Mouse (Mus musculus) kidney, adult 18-20 months (tissue): ENCODE results near the gene Nid2.

Source experiments
- DNase-seq: peaks from one replicate; pipeline ENCODE4 v3.0.0; 2021

Nid2 gene

DNA sequence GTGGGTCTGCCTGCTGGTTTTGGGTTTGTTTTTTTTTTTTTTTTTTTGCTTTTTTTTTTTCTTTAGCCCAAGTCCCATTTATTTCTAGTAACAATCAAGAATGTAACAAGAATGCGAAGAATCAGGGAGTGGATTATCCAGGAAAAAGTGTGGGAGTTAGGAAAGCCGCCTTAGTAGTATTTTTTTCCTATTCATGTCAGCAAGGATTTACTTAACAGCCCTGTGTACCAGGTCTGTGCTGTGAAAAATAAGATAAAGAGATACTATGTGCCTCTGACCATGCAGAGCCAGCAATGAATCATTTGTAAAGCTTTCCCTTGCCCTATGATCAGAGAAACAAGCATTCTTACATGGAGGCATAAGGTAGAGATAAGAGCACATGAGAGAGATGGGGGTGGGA is 4.8 kb upstream of the Nid2 start:
- no peak for DNase-seq

DNA sequence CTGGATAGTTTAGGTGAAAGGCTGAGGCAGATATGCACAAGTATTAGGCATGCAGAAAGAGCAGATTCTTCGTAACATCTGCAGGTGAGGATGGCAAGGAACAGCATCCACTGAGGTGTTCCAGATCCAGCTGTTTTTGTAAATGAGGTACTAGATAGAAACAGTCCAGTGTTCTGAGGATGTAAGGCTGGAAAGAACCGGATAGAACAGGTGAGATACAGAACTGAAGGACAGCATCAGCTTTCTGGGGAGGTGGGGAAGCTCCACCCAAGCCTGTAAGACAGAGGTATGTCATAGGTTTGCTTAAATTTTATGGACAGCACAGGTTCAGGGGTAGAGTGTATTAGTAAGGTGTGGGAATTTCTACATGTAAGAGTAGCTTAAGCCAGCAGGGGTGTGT is 4.3 kb upstream of the Nid2 start:
- DNase-seq, result no peak

DNA sequence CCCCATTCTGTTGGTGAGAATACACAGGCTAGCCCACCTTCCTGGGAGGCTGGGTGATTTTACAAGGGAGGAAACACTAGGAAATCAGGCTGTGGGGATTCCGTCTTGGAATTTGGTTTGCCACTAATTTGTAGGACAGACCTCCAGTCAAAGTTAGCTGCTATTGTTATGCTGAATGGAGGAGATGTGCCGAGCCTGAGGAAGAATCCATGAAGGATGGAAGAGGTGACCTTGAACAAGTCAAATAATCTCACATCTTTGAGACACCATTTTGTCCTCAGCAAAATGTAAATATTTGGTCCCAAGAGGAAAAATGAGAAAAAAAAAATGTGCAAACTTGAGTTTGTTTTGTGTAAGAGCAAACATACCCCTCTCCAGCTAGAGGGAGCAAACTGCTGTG is 1.3 kb upstream of the Nid2 start:
- DNase-seq, result no peak

DNA sequence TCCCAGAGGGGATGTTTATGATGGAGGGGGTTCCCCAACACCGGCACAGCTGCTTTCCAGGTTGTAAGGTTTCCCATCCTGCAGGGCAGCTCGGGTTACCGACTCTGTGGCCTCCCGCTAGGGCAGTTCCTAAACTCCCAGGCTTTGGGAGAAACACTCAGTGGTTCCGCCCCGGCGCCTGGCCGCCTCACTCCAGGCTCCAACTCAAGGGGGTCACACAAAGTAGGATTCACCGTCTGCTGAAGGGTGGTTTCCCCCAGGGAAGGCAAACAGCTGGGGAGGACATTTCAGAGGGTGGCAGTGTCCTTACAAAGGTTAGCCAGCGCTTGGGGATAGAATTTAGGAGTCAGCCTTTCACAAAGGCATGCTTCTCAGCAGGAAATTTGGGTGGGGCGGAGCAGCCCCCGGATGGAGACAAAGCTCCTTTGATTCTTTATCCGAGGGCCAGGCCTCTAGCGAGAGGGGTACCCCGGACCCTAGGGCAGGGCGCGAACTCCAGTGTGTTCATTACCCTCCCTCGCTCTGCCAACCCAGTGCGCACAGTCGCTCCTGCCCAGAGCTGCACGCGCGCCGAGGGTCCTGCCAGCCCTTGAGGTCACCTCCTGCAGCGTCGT is 547 bp upstream of the Nid2 start:
- DNase-seq, result peak; percentile 32

DNA sequence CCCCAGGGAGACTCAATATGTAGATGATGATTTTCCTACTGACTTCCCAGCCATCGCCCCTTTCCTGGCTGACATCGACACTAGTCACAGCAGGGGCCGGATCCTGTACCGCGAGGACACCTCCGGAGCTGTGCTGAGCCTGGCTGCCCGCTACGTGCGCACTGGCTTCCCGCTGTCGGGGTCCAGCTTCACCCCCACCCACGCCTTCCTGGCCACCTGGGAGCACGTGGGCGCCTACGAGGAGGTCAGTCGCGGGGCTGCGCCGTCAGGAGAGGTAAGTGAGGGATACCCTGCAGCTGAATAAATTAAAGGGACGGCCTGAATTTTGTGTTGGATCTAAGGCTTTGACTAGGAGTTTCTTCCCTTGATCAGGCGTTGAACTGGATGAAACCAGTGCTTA is 1.2 kb downstream of the Nid2 start:
- no peak for DNase-seq

DNA sequence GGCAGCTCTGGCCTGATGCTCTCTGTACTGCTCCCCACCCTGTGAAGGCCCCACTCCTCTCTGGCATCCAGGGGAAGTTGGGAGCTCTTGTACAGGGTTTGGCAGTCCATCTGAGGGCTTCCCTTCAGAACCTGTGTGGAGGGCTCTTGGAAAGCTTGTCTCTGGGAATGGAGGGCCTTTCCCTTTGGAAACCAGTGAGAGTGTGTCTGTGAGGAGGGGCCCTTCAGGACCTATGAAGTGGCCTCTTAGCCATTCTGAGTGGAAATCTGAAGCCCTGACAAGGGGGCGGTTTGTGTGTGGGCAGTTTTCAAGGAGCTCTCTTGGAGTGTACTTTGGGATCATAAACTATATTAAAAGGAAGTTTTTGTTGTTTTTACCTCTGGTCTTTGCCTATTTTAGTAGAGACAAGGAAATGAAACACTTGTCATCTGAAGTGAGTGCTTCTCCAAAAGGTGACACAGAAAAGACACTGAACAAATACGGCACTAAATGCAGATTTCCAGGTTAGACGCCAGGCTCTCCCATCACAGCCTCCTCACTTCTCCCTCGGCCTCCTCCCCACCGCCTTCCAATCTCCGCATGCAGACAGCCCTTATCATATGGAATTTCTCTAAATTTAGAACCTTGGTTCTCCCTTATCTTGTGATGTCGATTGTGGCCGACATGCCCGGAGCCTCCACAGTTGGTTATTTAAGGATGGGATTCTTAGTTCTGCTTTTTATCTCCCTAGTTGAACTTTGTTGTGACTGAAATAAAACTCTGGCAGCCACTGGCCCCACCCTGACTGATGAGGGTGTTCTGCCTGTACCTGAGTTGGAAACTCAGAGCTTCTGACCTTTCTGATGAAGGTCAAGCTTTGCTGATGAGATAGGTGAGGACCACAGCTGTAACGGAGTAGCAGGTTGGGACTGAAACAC is 8.5 kb downstream of the Nid2 start:
- no peak for DNase-seq

DNA sequence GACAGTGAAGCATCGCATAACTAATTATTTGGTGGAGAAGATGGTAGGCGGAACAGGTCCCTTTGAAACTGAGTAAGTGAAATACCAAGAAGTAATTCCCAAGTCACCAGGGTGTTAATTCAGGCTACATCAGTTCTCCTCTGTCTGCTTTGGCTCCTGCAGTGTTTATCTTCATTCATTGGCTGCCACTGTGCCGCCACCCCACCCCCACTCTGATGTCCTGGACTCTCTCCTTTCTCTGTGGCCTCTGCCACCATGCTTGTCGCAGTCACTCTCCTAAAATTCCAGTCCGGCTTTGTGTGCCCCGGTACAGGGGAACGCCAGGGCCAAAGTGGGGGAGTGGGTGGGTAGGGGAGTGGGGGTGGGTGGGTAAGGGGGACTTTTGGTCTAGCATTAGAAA is 9.7 kb downstream of the Nid2 start:
- no peak for DNase-seq

DNA sequence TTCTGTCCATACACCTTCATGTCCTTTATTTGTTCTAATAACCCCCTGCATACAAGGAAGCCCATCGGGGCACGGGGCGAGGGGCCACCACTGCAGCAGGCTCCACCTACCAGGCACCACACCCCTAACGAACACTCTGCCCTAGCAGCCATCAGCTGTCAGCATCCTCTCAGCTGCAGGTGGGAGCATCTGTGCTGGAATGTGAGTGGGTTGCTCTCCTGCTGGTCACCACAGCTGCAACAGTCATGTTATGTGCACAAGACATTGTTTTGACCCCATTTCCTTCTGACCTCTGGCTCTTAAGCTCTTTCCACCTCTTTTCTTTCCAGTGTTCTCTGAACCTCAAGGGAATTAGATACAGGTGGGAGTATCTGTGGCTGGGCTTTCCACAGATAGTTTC is 10.9 kb downstream of the Nid2 start:
- no peak for DNase-seq

DNA sequence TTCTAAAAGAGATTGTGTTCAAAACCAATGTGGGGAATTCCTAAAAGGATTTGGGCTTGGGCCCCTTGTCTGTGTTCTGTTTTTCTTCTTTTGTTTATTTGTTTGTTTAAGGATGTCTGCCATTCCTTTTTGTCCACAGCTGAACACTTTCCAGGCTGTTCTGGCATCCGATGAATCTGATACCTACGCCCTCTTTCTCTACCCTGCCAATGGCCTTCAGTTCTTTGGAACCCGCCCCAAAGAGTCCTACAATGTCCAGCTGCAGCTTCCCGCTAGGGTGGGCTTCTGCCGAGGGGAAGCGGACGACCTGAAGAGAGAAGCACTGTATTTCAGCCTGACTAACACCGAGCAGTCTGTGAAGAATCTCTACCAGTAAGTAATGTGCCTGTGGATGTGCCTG is 12.5 kb downstream of the Nid2 start:
- DNase-seq, result no peak

DNA sequence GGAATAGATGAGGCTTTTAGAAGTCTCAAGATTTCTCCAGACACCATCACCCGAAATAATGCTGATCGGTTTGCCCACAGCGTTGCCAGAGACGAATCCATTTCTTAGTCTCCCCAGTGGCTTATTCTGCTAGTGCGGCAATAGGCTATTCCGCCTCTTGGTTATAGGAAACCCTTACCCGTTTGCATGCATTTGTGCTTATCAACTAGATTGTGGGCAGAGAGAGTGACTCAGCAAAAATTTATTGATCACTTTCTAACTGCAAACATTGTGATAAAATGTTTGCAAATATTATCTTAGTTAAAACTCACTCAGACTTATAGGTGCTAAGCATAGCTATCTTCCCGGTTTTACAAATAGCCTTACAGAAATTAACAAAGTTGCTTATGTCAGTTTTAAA is 13.3 kb downstream of the Nid2 start:
- DNase-seq, result no peak

DNA sequence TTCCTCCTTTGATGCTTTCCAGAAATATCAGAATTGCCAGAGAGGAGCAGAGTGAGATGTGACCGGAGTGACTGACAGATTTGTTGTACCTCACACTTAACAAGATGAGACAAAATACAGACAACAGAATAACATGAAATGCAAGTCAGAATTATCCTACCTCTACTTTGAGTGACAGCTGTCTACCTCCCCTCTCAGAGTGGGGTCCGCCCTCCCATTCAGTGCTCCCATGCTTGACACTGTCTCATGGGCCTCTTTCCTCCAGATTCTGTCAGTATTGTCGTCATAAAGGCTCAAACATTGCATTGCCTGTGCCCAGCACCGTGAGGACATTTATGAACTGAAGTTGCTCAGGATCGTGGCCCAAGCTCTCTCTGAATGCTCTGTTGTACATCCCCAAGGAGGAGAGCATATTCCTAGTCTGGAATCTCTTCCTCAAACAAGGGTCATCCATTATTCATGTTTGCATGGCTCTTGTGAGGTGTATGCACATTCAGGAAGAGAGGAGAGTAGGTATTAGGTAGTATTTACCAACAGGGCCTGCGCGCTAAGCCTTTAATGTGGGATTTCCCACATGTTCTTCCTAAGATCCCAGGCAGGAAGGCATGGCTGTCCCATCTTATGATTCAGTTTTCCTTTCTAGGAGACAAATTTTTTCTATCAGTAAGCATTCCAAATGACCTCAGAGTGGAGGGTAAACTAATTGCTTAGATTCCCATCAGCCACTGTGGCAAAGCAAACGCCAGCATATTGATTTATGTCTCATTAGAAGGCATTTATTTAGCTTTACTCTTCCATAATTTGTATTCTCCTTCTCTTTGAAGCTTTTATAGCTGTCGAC is 14.7 kb downstream of the Nid2 start:
- DNase-seq, result no peak

DNA sequence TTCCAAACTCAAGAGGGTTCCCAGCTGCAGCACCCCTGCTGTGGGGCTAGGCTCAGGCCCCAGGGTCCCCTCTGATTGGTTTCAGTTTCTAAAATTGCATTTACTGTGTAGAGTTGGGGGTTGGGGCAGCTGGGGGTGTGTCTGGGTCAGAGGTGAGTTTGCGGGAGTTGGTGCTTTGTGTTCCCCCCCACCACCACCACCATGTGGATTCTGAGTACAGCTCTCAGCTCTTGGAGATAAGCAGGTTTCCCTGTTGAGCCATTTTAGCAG is 15.2 kb downstream of the Nid2 start:
- DNase-seq, result no peak

DNA sequence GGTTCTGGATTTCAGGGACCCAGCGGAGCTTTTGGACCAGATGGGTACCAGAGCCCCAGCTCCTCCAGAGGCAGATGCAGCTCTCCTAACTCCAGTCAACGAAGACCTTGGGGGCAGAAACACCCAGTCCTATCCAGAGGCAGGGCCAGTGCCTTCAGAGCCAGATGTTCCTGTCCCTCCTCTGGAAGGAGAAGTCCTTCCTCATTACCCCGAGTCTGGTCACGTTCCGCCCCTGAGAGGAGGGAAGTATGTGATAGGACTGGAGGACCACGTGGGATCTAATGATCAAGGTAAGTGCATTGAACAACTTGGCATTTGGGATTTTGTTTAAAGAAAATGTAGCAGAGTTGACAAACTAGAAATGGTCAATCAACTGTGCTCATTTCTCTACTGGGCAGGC is 17.6 kb downstream of the Nid2 start:
- no peak for DNase-seq

DNA sequence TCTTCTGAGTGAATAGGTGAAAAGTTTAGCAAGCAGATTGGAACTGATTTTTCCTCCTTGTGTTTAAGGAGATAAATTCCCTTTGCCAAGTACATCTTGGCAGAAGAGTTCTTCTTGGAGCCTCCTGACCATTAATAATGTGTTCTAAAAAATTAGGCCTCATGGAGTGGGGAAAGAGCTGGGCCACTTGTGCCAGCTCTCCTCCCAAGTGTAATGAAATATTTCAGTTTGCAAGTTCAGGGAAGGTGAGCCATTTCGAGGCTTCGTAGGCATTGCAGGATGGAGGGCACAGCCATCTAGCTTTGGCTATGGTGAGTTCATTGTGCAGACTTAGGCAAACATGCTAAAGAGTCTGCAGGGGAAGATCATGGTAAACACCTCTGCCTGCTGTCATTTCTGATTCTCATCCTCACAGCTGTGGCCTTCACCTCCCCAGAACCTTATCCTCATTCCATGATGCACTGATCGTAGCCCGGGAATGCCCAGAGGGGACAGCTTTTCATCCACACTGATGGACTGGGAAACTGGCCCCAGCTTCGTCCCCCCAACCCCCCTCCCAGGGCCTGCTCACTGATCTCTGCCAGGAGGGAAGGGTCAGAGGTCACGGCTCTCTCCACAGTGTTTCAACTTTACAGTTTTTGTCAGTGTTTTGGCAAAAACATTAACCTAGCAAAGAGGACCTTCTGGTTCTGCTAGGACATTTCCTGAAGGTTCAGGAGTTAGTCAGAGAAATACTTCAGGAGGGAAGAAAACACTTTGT is 18.6 kb downstream of the Nid2 start:
- DNase-seq, result peak; percentile 34

DNA sequence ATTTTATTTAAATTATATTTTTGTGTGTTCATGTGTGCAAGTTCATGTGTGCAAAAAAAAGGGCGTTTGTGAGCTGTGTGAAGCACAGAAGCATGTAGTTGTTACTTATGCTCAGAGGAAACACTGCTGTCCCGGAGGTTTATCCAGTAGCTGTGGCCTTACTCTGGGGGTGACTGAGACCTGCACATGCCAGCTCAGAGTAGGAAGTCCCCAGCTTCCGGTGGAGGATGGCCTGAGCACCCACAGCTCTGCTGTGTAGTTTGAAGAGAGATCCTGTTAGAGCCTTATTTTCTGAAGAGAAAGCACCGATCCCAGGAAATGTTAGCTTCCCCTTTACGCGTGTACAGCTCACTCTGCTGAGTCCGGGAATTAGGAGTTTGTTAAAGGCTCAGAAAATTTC is 20.1 kb downstream of the Nid2 start:
- DNase-seq, result no peak

DNA sequence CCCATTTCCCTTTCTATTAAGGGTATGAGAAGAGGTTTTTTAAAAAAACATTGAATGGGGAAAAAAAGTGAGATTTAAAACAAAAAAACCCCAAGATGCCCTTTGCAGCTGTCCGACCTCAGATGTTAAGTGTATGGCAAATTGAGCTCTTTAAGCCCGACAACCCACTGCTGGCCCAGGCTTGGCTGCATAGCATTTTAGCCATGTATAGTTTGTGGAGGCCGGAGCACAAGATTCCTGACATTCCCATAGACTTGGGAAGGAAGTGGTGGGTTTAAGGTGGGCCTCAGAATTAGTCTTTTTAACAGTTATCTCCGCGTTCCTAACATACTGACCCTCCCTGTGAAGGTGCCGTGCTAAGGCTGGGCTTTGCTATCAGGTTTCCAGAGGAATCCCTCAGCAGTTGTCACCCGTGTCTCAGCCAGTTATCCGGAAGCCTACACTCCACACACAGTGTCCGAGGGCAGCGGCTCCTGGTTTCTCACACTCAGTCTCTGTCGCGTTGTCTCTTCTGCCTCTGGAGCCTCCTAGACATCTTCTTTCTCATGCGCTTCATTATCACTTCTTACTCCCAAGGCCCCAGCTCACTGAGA is 23.1 kb downstream of the Nid2 start:
- DNase-seq, result no peak

DNA sequence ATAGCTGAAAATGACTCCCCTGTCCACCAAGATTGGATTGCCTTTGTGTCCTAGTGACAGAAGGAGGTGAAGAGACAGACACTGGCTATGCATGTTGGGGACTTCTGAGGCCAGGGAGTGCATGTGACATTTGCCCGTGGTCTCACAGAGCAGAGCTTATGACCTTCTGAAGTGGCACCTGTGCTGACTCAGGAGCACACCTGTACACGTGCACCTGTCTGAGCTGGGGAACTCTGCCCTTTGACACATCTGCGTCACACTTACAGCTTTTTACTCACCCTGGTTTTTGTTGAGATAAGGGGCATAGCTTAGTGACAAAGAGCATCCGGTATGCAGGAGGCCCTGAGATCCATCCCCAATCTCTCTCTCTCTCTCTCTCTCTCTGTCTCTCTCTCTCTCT is 24.4 kb downstream of the Nid2 start:
- DNase-seq, result no peak

DNA sequence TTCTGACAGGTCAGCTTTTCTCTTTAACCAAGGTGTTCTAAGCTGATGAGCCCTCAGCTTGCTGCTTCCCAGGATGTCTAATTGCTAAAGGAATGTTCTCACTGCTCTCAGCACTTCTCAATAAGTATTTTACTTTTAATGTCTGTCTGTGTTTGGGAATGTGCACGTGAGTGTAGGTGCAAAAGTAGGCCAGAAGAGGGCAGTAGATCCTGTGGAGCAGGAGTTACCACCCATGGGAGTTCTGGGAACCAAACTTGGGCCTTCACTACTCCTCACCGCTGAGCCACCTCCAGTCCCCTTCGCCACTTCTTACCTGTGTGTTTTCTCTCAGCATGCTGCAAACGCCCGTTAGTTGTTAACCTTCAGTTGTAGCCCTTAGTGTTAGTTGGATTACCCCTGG is 25.1 kb downstream of the Nid2 start:
- DNase-seq, result no peak

DNA sequence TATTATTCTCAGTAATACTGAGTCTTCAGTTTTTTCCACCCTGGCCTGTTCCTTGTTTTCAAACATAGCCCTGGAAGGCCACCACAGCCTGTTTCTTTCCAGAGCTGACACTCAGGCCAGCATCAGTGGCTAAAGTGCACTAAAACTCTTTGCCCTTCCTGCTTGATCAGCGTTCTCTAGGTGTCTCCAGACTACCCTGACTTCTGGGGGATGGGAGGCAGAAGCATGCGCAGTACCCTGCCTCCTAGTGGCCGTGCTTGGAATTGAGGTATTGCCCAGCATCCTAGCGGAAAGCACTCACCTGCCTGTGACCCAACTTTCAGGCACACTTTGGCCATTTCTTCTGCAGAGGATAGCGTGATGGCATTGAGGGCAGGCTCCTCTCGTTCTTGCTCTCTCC is 25.8 kb downstream of the Nid2 start:
- peak; percentile 81 for DNase-seq

DNA sequence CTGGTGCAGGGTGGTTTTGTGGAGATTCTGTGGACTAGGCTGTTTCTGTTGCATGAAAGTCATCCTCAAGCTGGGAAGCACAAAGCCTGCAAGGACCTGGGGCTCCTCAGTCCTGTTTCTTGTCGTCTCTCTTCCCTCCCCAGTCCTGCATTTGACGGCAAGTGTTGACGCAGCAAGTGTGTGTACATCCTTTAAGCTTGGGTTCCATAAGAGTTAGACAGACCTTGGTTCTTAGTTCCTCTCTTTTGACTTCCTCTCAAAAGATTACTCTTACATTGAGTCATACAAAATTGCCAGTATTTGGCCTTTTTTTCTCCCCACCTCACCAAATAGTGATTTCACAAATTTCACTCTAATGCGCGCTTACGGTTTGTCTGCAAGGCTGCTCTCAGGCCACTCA is 26.3 kb downstream of the Nid2 start:
- DNase-seq, result no peak

DNA sequence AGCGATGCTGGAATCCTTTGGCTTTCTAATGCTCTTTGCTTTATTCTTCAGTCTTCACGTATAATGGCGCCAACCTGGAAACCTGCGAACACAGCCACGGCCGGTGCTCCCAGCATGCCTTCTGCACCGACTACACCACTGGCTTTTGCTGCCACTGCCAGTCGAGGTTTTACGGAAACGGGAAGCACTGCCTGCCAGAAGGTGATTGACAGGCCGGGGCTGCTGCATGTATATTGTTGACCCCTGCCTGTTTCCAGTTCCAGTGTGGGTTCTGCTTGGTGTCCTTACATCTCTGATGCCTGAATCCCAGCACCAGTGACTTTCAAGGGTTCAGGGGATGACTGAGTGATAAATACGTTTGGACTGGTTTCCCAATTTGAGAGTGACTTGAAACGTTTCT is 26.9 kb downstream of the Nid2 start:
- DNase-seq, result no peak

DNA sequence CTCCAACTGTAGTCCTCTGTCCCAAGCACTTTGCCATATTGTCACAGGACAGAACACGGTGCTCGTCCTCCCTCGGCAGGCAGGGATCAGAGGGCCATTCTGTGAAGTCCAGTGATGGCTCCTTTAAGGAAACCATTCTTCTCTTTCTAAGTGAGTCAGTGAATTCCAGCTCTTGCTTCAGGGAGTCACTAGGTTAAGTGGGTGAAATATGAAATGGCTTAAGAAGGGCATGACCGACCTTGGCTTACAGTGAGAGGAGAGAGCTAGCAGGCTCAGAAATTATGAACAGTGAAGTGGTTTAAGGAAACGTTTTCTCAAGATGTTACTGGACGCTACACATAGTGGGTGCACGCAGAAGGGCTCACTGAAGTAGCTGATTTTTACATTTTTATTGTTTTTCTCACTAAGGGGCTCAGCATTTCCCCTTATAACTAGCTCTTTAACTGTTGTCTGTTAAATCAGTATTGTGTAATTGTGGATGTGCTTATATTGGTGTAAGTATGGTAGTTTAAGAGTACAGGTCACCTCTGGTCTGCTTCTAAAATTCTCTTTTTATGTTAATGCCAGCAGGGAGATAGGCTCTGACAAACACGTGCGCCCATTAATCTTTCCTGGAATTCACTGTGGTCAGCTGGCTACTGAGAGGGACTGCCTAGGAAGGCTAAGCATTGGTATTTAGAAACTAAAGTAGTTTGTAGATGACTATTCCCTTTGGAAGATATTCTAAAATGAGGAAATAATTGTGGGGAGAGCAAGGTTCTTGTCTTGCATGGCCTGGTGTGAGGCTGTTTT is 34.9 kb downstream of the Nid2 start:
- DNase-seq, result no peak
